Mouse (Mus musculus): ENCODE data around the gene Gm38655. TPM values are rescaled to one million over a fixed set of nuclear protein-coding genes. Genes with fewer than 3 reads are reported as not detected.
A peak's percentile ranks its signal among the peaks of the same experiment; 100 is the strongest.
"Not testable (repeated sequence)": the region's sequence is repeated elsewhere in the genome, so short reads cannot be mapped to it uniquely, and the experiment has no call there.

Gene Gm38655
- polyA plus RNA-seq (2016; fragmentation: Nextera tagmentation; extraction: Ambion mirVana): not detected in 2 replicates

- H3K9ac ChIP-seq (replicated peaks): no peak within 1 kb of the TSS
- ATAC-seq (ENCODE audit: low FRiP score, low read depth): no peak
- H3K4me1 ChIP-seq: 0 out of 2 replicates have a peak, but pooled peaks cover 3% of the 10 kb centered on the region
- H3K4me3 ChIP-seq: no peak within 1 kb of the TSS
- WGBS: 65% methylated on average over 9 of the region's 9 CpGs
- no peak within 1 kb of the TSS for H3K4me2 ChIP-seq (replicated peaks)
- H3K27me3 ChIP-seq: peaks cover 17% of the 10 kb centered on the region; the same call in 1 of the 2 replicates
- no peak within 1 kb of the TSS for H3K27ac ChIP-seq (replicated peaks)
- no peaks in the 10 kb centered on the region for H3K9me3 ChIP-seq
- no peaks in the 10 kb centered on the region for H3K36me3 ChIP-seq
Observed at GRCm38 (mm10) chr17:25175411-25175810, at the start of gene Gm38655. Gm38655 (minus strand) TSS chr17:25175471.

- Histone ChIP-seq H3K27ac (replicated peaks) (no peak overlapping the region), H3K9ac (replicated peaks) (no peak overlapping the region), H3K4me2 (replicated peaks) (no peak overlapping the region), H3K9me3 (no peaks in the 10 kb centered on the region), H3K27me3 (peaks cover 8% of the 10 kb centered on the region), H3K36me3 (peaks cover 6% of the 10 kb centered on the region; the same call in 1 of the 2 replicates), H3K4me1 (peaks cover 11% of the 10 kb centered on the region; the same call in 1 of the 2 replicates), H3K4me3 (no peak overlapping the region)
- WGBS: 86% methylated on average over 7 of the region's 7 CpGs
- no peak for ATAC-seq (ENCODE audit: low FRiP score, low read depth)
Observed at GRCm38 (mm10) chr17:25224586-25225222, 49.4 kb upstream of the Gm38655 start.

DNA sequence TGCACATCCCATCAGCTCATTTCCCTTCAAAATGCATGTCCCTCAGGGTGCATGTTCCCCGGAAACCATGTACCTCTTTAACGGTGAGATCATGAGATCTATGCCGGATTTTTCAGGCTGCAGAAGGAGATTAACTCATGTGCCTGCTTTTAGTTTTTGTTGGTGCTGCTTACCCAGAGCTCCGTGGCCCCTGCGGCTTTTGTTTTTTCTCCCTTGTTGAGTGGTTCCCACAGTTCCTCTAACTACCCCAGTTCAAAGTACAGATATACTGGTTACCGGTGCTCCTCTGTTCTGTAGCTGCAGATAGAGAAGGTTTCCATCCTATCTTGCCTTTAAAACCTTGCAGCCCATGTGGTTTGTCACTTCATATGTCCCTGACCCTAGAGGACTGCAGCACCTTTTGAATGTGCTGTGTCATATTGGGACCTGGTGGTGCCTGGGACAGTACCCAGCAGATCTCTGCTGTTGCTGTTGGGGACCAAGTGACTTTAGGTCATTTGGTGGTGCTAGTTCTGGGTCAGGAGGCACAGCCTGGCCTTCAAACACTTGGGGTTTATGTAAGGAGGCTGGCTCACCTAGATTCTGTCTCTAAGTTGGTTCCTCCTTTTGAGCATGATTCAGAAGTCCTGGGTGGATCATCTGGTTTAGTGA is 47.8 kb upstream of the Gm38655 start:
- 30% methylated on average over 6 of the region's 6 CpGs for WGBS
- Histone ChIP-seq H3K4me1 (peaks cover 11% of the 10 kb centered on the region; the same call in 1 of the 2 replicates), H3K27ac (replicated peaks) (no peak overlapping the region), H3K9me3 (no peaks in the 10 kb centered on the region), H3K9ac (replicated peaks) (no peak overlapping the region), H3K4me2 (replicated peaks) (peak overlapping the region; percentile 69), H3K27me3 (peaks cover 8% of the 10 kb centered on the region), H3K4me3 (no peak overlapping the region), H3K36me3 (peaks cover 13% of the 10 kb centered on the region)
- no peak for ATAC-seq (ENCODE audit: low FRiP score, low read depth)

- H3K9me3 ChIP-seq; H3K9ac ChIP-seq (replicated peaks); H3K27ac ChIP-seq (replicated peaks); H3K27me3 ChIP-seq: not testable (repeated sequence)
- Histone ChIP-seq H3K36me3 (peaks cover 13% of the 10 kb centered on the region), H3K4me1 (peaks cover 11% of the 10 kb centered on the region; the same call in 1 of the 2 replicates), H3K4me2 (replicated peaks) (peak overlapping the region; percentile 69), H3K4me3 (peak overlapping the region; percentile 42; the same call in 1 of the 2 replicates)
- 12% methylated on average over 13 of the region's 28 CpGs for WGBS
- peak; percentile 89 for ATAC-seq (ENCODE audit: low FRiP score, low read depth)
Observed at GRCm38 (mm10) chr17:25222504-25222940, 47.3 kb upstream of the Gm38655 start.

- peak overlapping the region; percentile 32; the same call in 1 of the 2 replicates for H3K9ac ChIP-seq (replicated peaks)
- H3K27me3 ChIP-seq: peaks cover 8% of the 10 kb centered on the region
- H3K27ac ChIP-seq (replicated peaks): peak overlapping the region; percentile 52; the same call in 1 of the 2 replicates
- peak overlapping the region; percentile 42 for H3K4me3 ChIP-seq
- H3K9me3 ChIP-seq: no peaks in the 10 kb centered on the region
- peaks cover 11% of the 10 kb centered on the region; the same call in 1 of the 2 replicates for H3K4me1 ChIP-seq
- H3K36me3 ChIP-seq: peaks cover 13% of the 10 kb centered on the region
- H3K4me2 ChIP-seq (replicated peaks): peak overlapping the region; percentile 69
- peak; percentile 83 for ATAC-seq (ENCODE audit: low FRiP score, low read depth)
- under 1% methylated on average over 23 of the region's 30 CpGs for WGBS
Observed at GRCm38 (mm10) chr17:25221821-25222503, 46.7 kb upstream of the Gm38655 start.

- Histone ChIP-seq H3K27me3 (peaks cover 8% of the 10 kb centered on the region), H3K4me2 (replicated peaks) (no peak overlapping the region), H3K9ac (replicated peaks) (no peak overlapping the region), H3K36me3 (peaks cover 23% of the 10 kb centered on the region), H3K4me1 (peaks cover 11% of the 10 kb centered on the region; the same call in 1 of the 2 replicates), H3K27ac (replicated peaks) (no peak overlapping the region), H3K9me3 (no peaks in the 10 kb centered on the region), H3K4me3 (no peak overlapping the region)
- WGBS: 100% methylated on average over 1 of the region's 1 CpGs
- ATAC-seq (ENCODE audit: low FRiP score, low read depth): no peak
Observed at GRCm38 (mm10) chr17:25220746-25221145, 45.5 kb upstream of the Gm38655 start.

- Histone ChIP-seq H3K9me3 (no peaks in the 10 kb centered on the region), H3K36me3 (peaks cover 34% of the 10 kb centered on the region), H3K27me3 (peaks cover 8% of the 10 kb centered on the region), H3K4me1 (peaks cover 11% of the 10 kb centered on the region; the same call in 1 of the 2 replicates), H3K4me3 (no peak overlapping the region), H3K27ac (replicated peaks) (no peak overlapping the region), H3K4me2 (replicated peaks) (no peak overlapping the region), H3K9ac (replicated peaks) (no peak overlapping the region)
- WGBS: 92% methylated on average over 15 of the region's 15 CpGs
- no peak for ATAC-seq (ENCODE audit: low FRiP score, low read depth)
Observed at GRCm38 (mm10) chr17:25219492-25220295, 44.4 kb upstream of the Gm38655 start.

- Histone ChIP-seq H3K4me3 (no peak overlapping the region), H3K9me3 (no peaks in the 10 kb centered on the region), H3K4me1 (peaks cover 11% of the 10 kb centered on the region; the same call in 1 of the 2 replicates), H3K27me3 (peaks cover 8% of the 10 kb centered on the region), H3K4me2 (replicated peaks) (no peak overlapping the region), H3K36me3 (peaks cover 41% of the 10 kb centered on the region), H3K9ac (replicated peaks) (no peak overlapping the region), H3K27ac (replicated peaks) (no peak overlapping the region)
- no peak for ATAC-seq (ENCODE audit: low FRiP score, low read depth)
- 95% methylated on average over 9 of the region's 9 CpGs for WGBS
Observed at GRCm38 (mm10) chr17:25218967-25219366, 43.7 kb upstream of the Gm38655 start.

GRCm38 (mm10) chr17:25215431-25215830 is 40.2 kb upstream of the Gm38655 start:
- no peak overlapping the region for H3K27ac ChIP-seq (replicated peaks)
- no peaks in the 10 kb centered on the region for H3K4me1 ChIP-seq
- H3K4me3 ChIP-seq: no peak overlapping the region
- no peak for ATAC-seq (ENCODE audit: low FRiP score, low read depth)
- H3K9ac ChIP-seq (replicated peaks): no peak overlapping the region
- 79% methylated on average over 3 of the region's 3 CpGs for WGBS
- H3K4me2 ChIP-seq (replicated peaks): no peak overlapping the region
- H3K27me3 ChIP-seq: no peaks in the 10 kb centered on the region
- peaks cover 68% of the 10 kb centered on the region for H3K36me3 ChIP-seq
- H3K9me3 ChIP-seq: no peaks in the 10 kb centered on the region

GRCm38 (mm10) chr17:25211705-25212104 is 36.4 kb upstream of the Gm38655 start:
- Histone ChIP-seq H3K9ac (replicated peaks) (no peak overlapping the region), H3K9me3 (no peaks in the 10 kb centered on the region), H3K36me3 (peaks cover 87% of the 10 kb centered on the region), H3K4me3 (no peak overlapping the region), H3K4me1 (no peaks in the 10 kb centered on the region), H3K27me3 (no peaks in the 10 kb centered on the region), H3K4me2 (replicated peaks) (no peak overlapping the region), H3K27ac (replicated peaks) (no peak overlapping the region)
- ATAC-seq (ENCODE audit: low FRiP score, low read depth): no peak
- WGBS: 95% methylated on average over 4 of the region's 4 CpGs

GRCm38 (mm10) chr17:25210680-25211466 is 35.6 kb upstream of the Gm38655 start:
- peaks cover 85% of the 10 kb centered on the region for H3K36me3 ChIP-seq
- no peak overlapping the region for H3K4me3 ChIP-seq
- no peak for ATAC-seq (ENCODE audit: low FRiP score, low read depth)
- no peaks in the 10 kb centered on the region for H3K27me3 ChIP-seq
- no peak overlapping the region for H3K9ac ChIP-seq (replicated peaks)
- no peaks in the 10 kb centered on the region for H3K9me3 ChIP-seq
- no peak overlapping the region for H3K4me2 ChIP-seq (replicated peaks)
- H3K27ac ChIP-seq (replicated peaks): no peak overlapping the region
- no peaks in the 10 kb centered on the region for H3K4me1 ChIP-seq
- WGBS: 87% methylated on average over 15 of the region's 15 CpGs
